Mouse (Mus musculus): ENCODE measurements around the gene Ryk. TPM values are rescaled to one million over a fixed set of nuclear protein-coding genes. Genes with fewer than 3 reads are reported as not detected.

Gene Ryk
- total and polyA plus RNA-seq, 2 experiments from 2014 or later, result 9.5 to 39.2 TPM

GRCm38 (mm10) chr9:102942221-102942620 lies 107.5 kb downstream of the Ryk start:
- no peak overlapping the region for H3K27ac ChIP-seq (ENCODE audit: low read depth, low read length)
- no peak for ATAC-seq (ENCODE audit: low FRiP score)

GRCm38 (mm10) chr9:102944891-102945290 lies 110.2 kb downstream of the Ryk start:
- 82% methylated on average over 9 of the region's 9 CpGs for WGBS
- Histone ChIP-seq H3K4me3 (ENCODE audit: low read depth, low read length) (no peak overlapping the region), H3K9me3 (ENCODE audit: low read length) (no peaks in the 10 kb centered on the region), H3K27ac (ENCODE audit: low read depth, low read length) (no peak overlapping the region), H3K27me3 (ENCODE audit: insufficient read depth, low read length) (no peaks in the 10 kb centered on the region), H3K36me3 (ENCODE audit: insufficient read depth, low read length) (no peaks in the 10 kb centered on the region), H3K4me2 (ENCODE audit: low read depth, low read length, poor library complexity, severe bottlenecking) (no peak overlapping the region), H3K4me1 (ENCODE audit: insufficient read depth, low read length) (no peaks in the 10 kb centered on the region), H3K9ac (replicated peaks; ENCODE audit: low read length, poor library complexity, severe bottlenecking) (no peak overlapping the region)
- DNase-seq (ENCODE audit: low spot score) (no peak), ATAC-seq (ENCODE audit: low FRiP score) (no peak)
- no peak for TF ChIP-seq CTCF (IDR thresholded peaks at IDR 0.05)

More at GRCm38 (mm10) chr9:102942221-102942620, 107.5 kb downstream of the Ryk start:
- Histone ChIP-seq H3K9me3 (ENCODE audit: low read length) (no peaks in the 10 kb centered on the region), H3K27me3 (ENCODE audit: insufficient read depth, low read length) (no peaks in the 10 kb centered on the region), H3K4me3 (ENCODE audit: low read depth, low read length) (no peak overlapping the region), H3K4me1 (ENCODE audit: insufficient read depth, low read length) (no peaks in the 10 kb centered on the region), H3K36me3 (ENCODE audit: insufficient read depth, low read length) (no peaks in the 10 kb centered on the region), H3K9ac (replicated peaks; ENCODE audit: low read length, poor library complexity, severe bottlenecking) (no peak overlapping the region), H3K4me2 (ENCODE audit: low read depth, low read length, poor library complexity, severe bottlenecking) (no peak overlapping the region)
- DNase-seq (ENCODE audit: low spot score), result peak; percentile 71
- 88% methylated on average over 4 of the region's 4 CpGs for WGBS
- no peak for TF ChIP-seq CTCF (IDR thresholded peaks at IDR 0.05)

GRCm38 (mm10) chr9:102946469-102947015 lies 111.8 kb downstream of the Ryk start:
- DNase-seq (ENCODE audit: low spot score) (no peak), ATAC-seq (ENCODE audit: low FRiP score) (no peak)
- no peak overlapping the region for H3K4me2 ChIP-seq (ENCODE audit: low read depth, low read length, poor library complexity, severe bottlenecking)
- no peak overlapping the region for H3K27ac ChIP-seq (ENCODE audit: low read depth, low read length)
- H3K4me3 ChIP-seq (ENCODE audit: low read depth, low read length), result no peak overlapping the region
- no peaks in the 10 kb centered on the region for H3K27me3 ChIP-seq (ENCODE audit: insufficient read depth, low read length)
- H3K9ac ChIP-seq (replicated peaks; ENCODE audit: low read length, poor library complexity, severe bottlenecking), result no peak overlapping the region
- 84% methylated on average over 12 of the region's 12 CpGs for WGBS
- H3K4me1 ChIP-seq (ENCODE audit: insufficient read depth, low read length), result no peaks in the 10 kb centered on the region
- no peak for TF ChIP-seq CTCF (IDR thresholded peaks at IDR 0.05)
- no peaks in the 10 kb centered on the region for H3K9me3 ChIP-seq (ENCODE audit: low read length)
- H3K36me3 ChIP-seq (ENCODE audit: insufficient read depth, low read length), result no peaks in the 10 kb centered on the region

GRCm38 (mm10) chr9:102948706-102949105 lies 114.0 kb downstream of the Ryk start:
- Histone ChIP-seq H3K27me3 (ENCODE audit: insufficient read depth, low read length) (no peaks in the 10 kb centered on the region), H3K4me3 (ENCODE audit: low read depth, low read length) (no peak overlapping the region), H3K27ac (ENCODE audit: low read depth, low read length) (no peak overlapping the region), H3K36me3 (ENCODE audit: insufficient read depth, low read length) (no peaks in the 10 kb centered on the region), H3K4me1 (ENCODE audit: insufficient read depth, low read length) (no peaks in the 10 kb centered on the region), H3K9ac (replicated peaks; ENCODE audit: low read length, poor library complexity, severe bottlenecking) (no peak overlapping the region), H3K4me2 (ENCODE audit: low read depth, low read length, poor library complexity, severe bottlenecking) (no peak overlapping the region), H3K9me3 (ENCODE audit: low read length) (no peaks in the 10 kb centered on the region)
- WGBS, result 73% methylated on average over 5 of the region's 5 CpGs
- ATAC-seq (ENCODE audit: low FRiP score) (no peak), DNase-seq (ENCODE audit: low spot score) (no peak)
- TF ChIP-seq CTCF (IDR thresholded peaks at IDR 0.05), result no peak

- H3K9ac ChIP-seq (replicated peaks; ENCODE audit: low read length, poor library complexity, severe bottlenecking), result no peak overlapping the region
- DNase-seq (ENCODE audit: low spot score) (no peak), ATAC-seq (ENCODE audit: low FRiP score) (no peak)
- WGBS, result 90% methylated on average over 9 of the region's 9 CpGs
- no peak overlapping the region for H3K27ac ChIP-seq (ENCODE audit: low read depth, low read length)
- no peak overlapping the region for H3K4me2 ChIP-seq (ENCODE audit: low read depth, low read length, poor library complexity, severe bottlenecking)
- H3K4me3 ChIP-seq (ENCODE audit: low read depth, low read length), result no peak overlapping the region
- H3K9me3 ChIP-seq (ENCODE audit: low read length), result no peaks in the 10 kb centered on the region
- TF ChIP-seq CTCF (IDR thresholded peaks at IDR 0.05), result no peak
- no peaks in the 10 kb centered on the region for H3K27me3 ChIP-seq (ENCODE audit: insufficient read depth, low read length)
- no peaks in the 10 kb centered on the region for H3K4me1 ChIP-seq (ENCODE audit: insufficient read depth, low read length)
- no peaks in the 10 kb centered on the region for H3K36me3 ChIP-seq (ENCODE audit: insufficient read depth, low read length)
Measured at GRCm38 (mm10) chr9:102951091-102951994, 116.6 kb downstream of the Ryk start.

GRCm38 (mm10) chr9:102955866-102956265 lies 121.1 kb downstream of the Ryk start:
- no peak overlapping the region for H3K4me3 ChIP-seq (ENCODE audit: low read depth, low read length)
- no peak overlapping the region for H3K9ac ChIP-seq (replicated peaks; ENCODE audit: low read length, poor library complexity, severe bottlenecking)
- TF ChIP-seq CTCF (IDR thresholded peaks at IDR 0.05), result no peak
- H3K4me2 ChIP-seq (ENCODE audit: low read depth, low read length, poor library complexity, severe bottlenecking), result no peak overlapping the region
- 80% methylated on average over 3 of the region's 3 CpGs for WGBS
- no peaks in the 10 kb centered on the region for H3K27me3 ChIP-seq (ENCODE audit: insufficient read depth, low read length)
- H3K27ac ChIP-seq (ENCODE audit: low read depth, low read length), result no peak overlapping the region
- no peaks in the 10 kb centered on the region for H3K4me1 ChIP-seq (ENCODE audit: insufficient read depth, low read length)
- no peaks in the 10 kb centered on the region for H3K36me3 ChIP-seq (ENCODE audit: insufficient read depth, low read length)
- no peaks in the 10 kb centered on the region for H3K9me3 ChIP-seq (ENCODE audit: low read length)
- no peak for ATAC-seq (ENCODE audit: low FRiP score)
- no peak for DNase-seq (ENCODE audit: low spot score)

Other genes starting within 250 kb of the Ryk start
- 17.2 and 49.9 TPM in 2 replicates for gene Anapc13, start 208.6 kb upstream of the Ryk start, total RNA-seq (2014; rRNA removed)
- 134 and 136 TPM in 2 replicates for gene Anapc13, start 208.6 kb upstream of the Ryk start, polyA plus RNA-seq (2015; fragmentation: Nextera tagmentation; extraction: Ambion mirVana)
- 9.2 and 11.9 TPM in 2 replicates for gene Cep63, start 208.4 kb upstream of the Ryk start, total RNA-seq (2014; rRNA removed)
- 35.0 and 38.3 TPM in 2 replicates for gene Cep63, start 208.4 kb upstream of the Ryk start, polyA plus RNA-seq (2015; fragmentation: Nextera tagmentation; extraction: Ambion mirVana)
- 125 and 129 TPM in 2 replicates for gene Amotl2, start 118.2 kb upstream of the Ryk start, total RNA-seq (2014; rRNA removed)
- 31.5 and 32.5 TPM in 2 replicates for gene Amotl2, start 118.2 kb upstream of the Ryk start, polyA plus RNA-seq (2015; fragmentation: Nextera tagmentation; extraction: Ambion mirVana)
- 9.3 and 9.9 TPM in 2 replicates for gene Slco2a1, start 153.8 kb downstream of the Ryk start, total RNA-seq (2014; rRNA removed)
- 4.2 and 4.9 TPM in 2 replicates for gene Slco2a1, start 153.8 kb downstream of the Ryk start, polyA plus RNA-seq (2015; fragmentation: Nextera tagmentation; extraction: Ambion mirVana)